In genomic region chr5:115817022-115817421, GRCm38 (mm10) we compare ENCODE assay signal across 28 mouse cellular contexts. TPM values are rescaled to one million over a fixed set of nuclear protein-coding genes. Genes with fewer than 3 reads are reported as not detected.
A peak's percentile ranks its signal among the peaks of the same experiment; 100 is the strongest.
DNase-seq lines count a peak whose midpoint lies in the region; ATAC-seq and TF ChIP-seq lines count a peak whose summit lies in the region.
"Had no signal": no experiment of that assay in that cellular context is flagged by ENCODE, and none has a peak within 500 bp of the region (broad histone marks: within the 10 kb centered on the region; RNA-seq: fewer than 3 reads in every experiment).

No protein-coding gene starts in this region.

- no peak for TF ChIP-seq POLR2A in lung, adult 2 months (IDR thresholded peaks at IDR 0.05; ENCODE audit: borderline replicate concordance, extremely low read depth, low read depth, low read length)

- 34% methylated on average over 6 of the region's 6 CpGs for WGBS in heart, embryonic 14.5 days
- 33% methylated on average over 6 of the region's 6 CpGs for WGBS in lung, embryonic 15.5 days
- 40% methylated on average over 6 of the region's 6 CpGs for WGBS in lung, adult 2 months

- intact Hi-C loops in heart, postnatal 36 days (cut with DNase I) = no loop called here

- no peak for TF ChIP-seq CTCF in lung, adult 2 months (IDR thresholded peaks at IDR 0.05; ENCODE audit: insufficient read depth, low read length)

- 0 out of 2 replicates have a peak, but pooled peaks have one; percentile 51 for ATAC-seq in heart, embryonic 14.5 days (ENCODE audit: insufficient number of reproducible peaks, insufficient read depth, low FRiP score, low read depth)
- no peak for ATAC-seq in lung, embryonic 15.5 days (ENCODE audit: borderline replicate concordance, extremely low read depth, low FRiP score, low TSS enrichment)
- ATAC-seq: forebrain, embryonic 13.5 days; hindbrain, embryonic 16.5 days; lung, postnatal 0 days had no signal

- H3K4me3 ChIP-seq in heart, embryonic 14.5 days (ENCODE audit: control insufficient read depth in 1 of 2, insufficient read depth in 1 of 2, low read depth in 1 of 2, low read length in 2 of 2) = no peak overlapping the region
- H3K4me3 ChIP-seq in lung, embryonic 15.5 days = no peak overlapping the region
- no peak overlapping the region for H3K4me3 ChIP-seq in lung, adult 2 months (replicated peaks; ENCODE audit: extremely low read depth, low read depth, low read length)
- H3K4me3 ChIP-seq: embryonic facial prominence, embryonic 15.5 days; forebrain, embryonic 13.5 days; kidney, embryonic 15.5 days; midbrain, embryonic 10.5 days; myocyte; neural tube, embryonic 13.5 days had no signal

- H3K4me1 ChIP-seq in heart, embryonic 14.5 days (ENCODE audit: control insufficient read depth in 2 of 2, insufficient read depth in 2 of 2, low read length in 2 of 2) = peaks cover 7 to 13% of the 10 kb centered on the region in 2 experiments
- peaks cover 5% of the 10 kb centered on the region; the same call in 1 of the 2 replicates for H3K4me1 ChIP-seq in lung, embryonic 15.5 days
- no peaks in the 10 kb centered on the region for H3K4me1 ChIP-seq in lung, adult 2 months (ENCODE audit: control insufficient read depth, insufficient read depth, low read length)
- H3K4me1 ChIP-seq: forebrain, embryonic 13.5 days; kidney, embryonic 15.5 days; midbrain, embryonic 10.5 days; neural tube, embryonic 13.5 days had no signal

- H3K4me2 ChIP-seq in heart, embryonic 14.5 days (ENCODE audit: low read length) = 0 out of 2 replicates have a peak overlapping the region, but pooled peaks have one; percentile 6
- H3K4me2 ChIP-seq in lung, embryonic 15.5 days = no peak overlapping the region
- H3K4me2 ChIP-seq: embryonic facial prominence, embryonic 15.5 days; forebrain, embryonic 13.5 days; heart, embryonic 11.5 days; kidney, embryonic 15.5 days; neural tube, embryonic 13.5 days had no signal

- peak overlapping the region in 1 of 2 experiments; percentile 3; a peak in 1 of 4 replicates for H3K27ac ChIP-seq in heart, embryonic 14.5 days (replicated peaks in 1 of 2; ENCODE audit: control insufficient read depth in 1 of 2, insufficient read depth in 1 of 2, low read depth in 2 of 2, low read length in 2 of 2)
- H3K27ac ChIP-seq in lung, embryonic 15.5 days = peak overlapping the region; percentile 5; the same call in 1 of the 2 replicates
- H3K27ac ChIP-seq: embryonic facial prominence, embryonic 15.5 days; forebrain, embryonic 13.5 days; kidney, embryonic 15.5 days; liver, embryonic 14.5 days; midbrain, embryonic 10.5 days; neural tube, embryonic 13.5 days had no signal

- no peaks in the 10 kb centered on the region for H3K9me3 ChIP-seq in heart, embryonic 14.5 days (ENCODE audit: control insufficient read depth, low read length)
- no peaks in the 10 kb centered on the region for H3K9me3 ChIP-seq in lung, embryonic 15.5 days
- H3K9me3 ChIP-seq: embryonic facial prominence, embryonic 15.5 days; forebrain, embryonic 13.5 days; kidney, embryonic 15.5 days; midbrain, embryonic 10.5 days; neural tube, embryonic 13.5 days had no signal

- H3K9ac ChIP-seq in heart, embryonic 14.5 days (ENCODE audit: low read length) = no peak overlapping the region
- no peak overlapping the region for H3K9ac ChIP-seq in lung, embryonic 15.5 days
- H3K9ac ChIP-seq: embryonic facial prominence, embryonic 15.5 days; forebrain, embryonic 13.5 days; kidney, embryonic 15.5 days; liver, embryonic 14.5 days; neural tube, embryonic 13.5 days had no signal

- H3K36me3 ChIP-seq in heart, embryonic 14.5 days (ENCODE audit: control insufficient read depth, insufficient read depth, low read length) = no peaks in the 10 kb centered on the region
- H3K36me3 ChIP-seq in lung, embryonic 15.5 days = no peaks in the 10 kb centered on the region
- H3K36me3 ChIP-seq: embryonic facial prominence, embryonic 15.5 days; kidney, embryonic 15.5 days; midbrain, embryonic 10.5 days; neural tube, embryonic 13.5 days had no signal

- no peaks in the 10 kb centered on the region for H3K27me3 ChIP-seq in heart, embryonic 14.5 days (ENCODE audit: control insufficient read depth, insufficient read depth, low read length)
- no peaks in the 10 kb centered on the region for H3K27me3 ChIP-seq in lung, embryonic 15.5 days
- H3K27me3 ChIP-seq: embryonic facial prominence, embryonic 15.5 days; forebrain, embryonic 13.5 days; kidney, embryonic 15.5 days; neural tube, embryonic 13.5 days had no signal

- DNase-seq in heart, postnatal 36 days = no peak
- DNase-seq in lung, adult 2 months = no peak
- DNase-seq in 416B (ENCODE audit: low read depth) (peak; percentile 48), NIH3T3 (ENCODE audit: low read depth) (peak; percentile 65)
- no peak for DNase-seq in adrenal gland, postnatal 4 days (ENCODE audit: low spot score in 2 of 2)
- DNase-seq: adrenal gland, postnatal 14 days; B cell, adult 2 months; cerebellum, adult 18-20 months; gastrocnemius, postnatal 14 days; heart, postnatal 14 days; kidney, adult 18-20 months; kidney, postnatal 4 days; left cerebral cortex, postnatal 4 days; liver; thymus, adult 2 months; thymus, postnatal 36 days had no signal

RNA-seq across cellular contexts. Expression of gene Cit, which starts 28.1 kb away (rescaled TPM):
- 15.9 and 16.7 TPM in 2 replicates for polyA plus RNA-seq in heart, embryonic 14.5 days (2014; fragmentation: Nextera tagmentation; extraction: Ambion mirVana)
- total RNA-seq in heart, postnatal 36 days (2021) = 1 to 10 TPM; 1.7 to 2.2 TPM
- 41.5 and 47.4 TPM in 2 replicates for polyA plus RNA-seq in lung, embryonic 15.5 days (2015; fragmentation: Nextera tagmentation; extraction: Ambion mirVana)
- 3.7 and 4.0 TPM in 2 replicates for polyA plus RNA-seq in lung, adult 2 months (2012; rRNA removed)
- total RNA-seq in adrenal gland, postnatal 4 days (2021) = 10 to 100 TPM; 20.1 to 24.9 TPM

Comparison
In these comparisons a context has a peak if more than half of its experiments do, and no peak if none do; other contexts are left out.
1. DNase-seq: peak in 416B (single experiment) and NIH3T3 (single experiment); none in heart, postnatal 36 days (0 of 2), lung, adult 2 months (single experiment) and adrenal gland, postnatal 4 days (0 of 2).